Mouse (Mus musculus) heart, postnatal 10 days (tissue): Measurements from ENCODE around the gene Mmp28. TPM values are rescaled to one million over a fixed set of nuclear protein-coding genes. Genes with fewer than 3 reads are reported as not detected.

Experiments used
- DNase-seq, 2 experiments: peaks; one replicate each; pipeline ENCODE4 v3.0.0; 2021
- intact Hi-C: fragments of 180-260 bp; cut with DNase I; formaldehyde crosslinking; loops from one replicate; pipeline ENCODE4 v1.15.1; 2025
- total RNA-seq, 2 experiments: library from RNA; stranded (reverse); gene quantifications; 2 replicates each; pipeline ENCODE4 v1.2.3; 2021

The Mmp28 gene
- total RNA-seq, 2 experiments from 2014 or later: 7.4 to 8.4 TPM

- intact Hi-C loops: no loop called here
- DNase-seq: peak in 1 of 2 experiments; percentile 24
These were observed 53.0 kb downstream of the Mmp28 start for GRCm38 (mm10) chr11:83409792-83410291.

- DNase-seq: peak; percentile 54 to 62
- intact Hi-C loops: no loop called here
These were observed 53.6 kb downstream of the Mmp28 start, which contains the start of gene Rasl10b for GRCm38 (mm10) chr11:83409087-83409754. Rasl10b (plus strand) TSS chr11:83409137.

GRCm38 (mm10) chr11:83408242-83408641, 54.6 kb downstream of the Mmp28 start:
- intact Hi-C loops: loop anchor here (1.0 kb wide), 1 partner anchor 15 kb away; no protein-coding TSS in a partner anchor
- DNase-seq: no peak

- intact Hi-C loops: no loop called here
- no peak for DNase-seq
These were observed 56.5 kb downstream of the Mmp28 start for GRCm38 (mm10) chr11:83406391-83406790.

GRCm38 (mm10) chr11:83403787-83404186, 59.1 kb downstream of the Mmp28 start:
- intact Hi-C loops: no loop called here
- DNase-seq: no peak

GRCm38 (mm10) chr11:83398724-83399123, 64.1 kb downstream of the Mmp28 start:
- DNase-seq: no peak
- intact Hi-C loops: no loop called here

- intact Hi-C loops: no loop called here
- DNase-seq: no peak
These were observed 65.2 kb downstream of the Mmp28 start for GRCm38 (mm10) chr11:83397626-83398025.

GRCm38 (mm10) chr11:83394802-83395439, 68.0 kb downstream of the Mmp28 start:
- intact Hi-C loops: no loop called here
- DNase-seq: peak in 1 of 2 experiments; percentile 12

GRCm38 (mm10) chr11:83393062-83393461, 69.8 kb downstream of the Mmp28 start:
- intact Hi-C loops: loop anchor here (1.0 kb wide), 1 partner anchor 15 kb away; no protein-coding TSS in a partner anchor
- peak; percentile 42 to 56 for DNase-seq

Other genes starting within 250 kb of the Mmp28 start
- under 1 TPM; 0.10 to 0.15 TPM for gene Slfn14, start 176.3 kb downstream of the Mmp28 start, total RNA-seq
- 10 to 100 TPM; 73.2 to 81.4 TPM for gene Ap2b1, start 164.0 kb downstream of the Mmp28 start, total RNA-seq
- gene Pex12, start 160.5 kb downstream of the Mmp28 start, total RNA-seq: 10 to 100 TPM; 12.8 to 12.9 TPM
- 10 to 100 TPM; 25.7 to 25.9 TPM for gene Rasl10b, start 53.9 kb downstream of the Mmp28 start, total RNA-seq
- not detected for gene Gas2l2, start 33.6 kb downstream of the Mmp28 start, total RNA-seq
- gene 1700020L24Rik, start 25.4 kb downstream of the Mmp28 start, total RNA-seq: not detected
- gene Taf15, start 10.0 kb upstream of the Mmp28 start, total RNA-seq: 10 to 100 TPM; 39.8 to 46.3 TPM
- gene Heatr9, start 59.1 kb upstream of the Mmp28 start, total RNA-seq: not detected
- not detected for gene Ccl5, start 67.4 kb upstream of the Mmp28 start, total RNA-seq
- 1 to 10 TPM; 2.9 to 5.3 TPM for gene Ccl9, start 115.6 kb upstream of the Mmp28 start, total RNA-seq
- gene Ccl6, start 130.0 kb upstream of the Mmp28 start, total RNA-seq: 1 to 10 TPM; 3.0 to 4.5 TPM
- gene Rpl9-ps1, start 182.6 kb upstream of the Mmp28 start, total RNA-seq: not detected
- under 1 TPM in 1 of 2 experiments, not detected in 1; 0.35 TPM for gene Ccl3, start 186.3 kb upstream of the Mmp28 start, total RNA-seq
- gene Ccl4, start 199.5 kb upstream of the Mmp28 start, total RNA-seq: not detected
- 1 to 10 TPM in 1 of 2 experiments, under 1 TPM in 1; 0.91 to 1.1 TPM for gene Wfdc17, start 240.9 kb upstream of the Mmp28 start, total RNA-seq
- gene Wfdc18, start 245.9 kb upstream of the Mmp28 start, total RNA-seq: under 1 TPM in 1 of 2 experiments, not detected in 1; 0.74 TPM